Mouse (Mus musculus): ENCODE results near the gene Rnf149. TPM values are rescaled to one million over a fixed set of nuclear protein-coding genes. Genes with fewer than 3 reads are reported as not detected.

Rnf149 gene
- total and polyA plus RNA-seq, 3 experiments: 12.6 to 32.3 (median 21.5) TPM

DNA sequence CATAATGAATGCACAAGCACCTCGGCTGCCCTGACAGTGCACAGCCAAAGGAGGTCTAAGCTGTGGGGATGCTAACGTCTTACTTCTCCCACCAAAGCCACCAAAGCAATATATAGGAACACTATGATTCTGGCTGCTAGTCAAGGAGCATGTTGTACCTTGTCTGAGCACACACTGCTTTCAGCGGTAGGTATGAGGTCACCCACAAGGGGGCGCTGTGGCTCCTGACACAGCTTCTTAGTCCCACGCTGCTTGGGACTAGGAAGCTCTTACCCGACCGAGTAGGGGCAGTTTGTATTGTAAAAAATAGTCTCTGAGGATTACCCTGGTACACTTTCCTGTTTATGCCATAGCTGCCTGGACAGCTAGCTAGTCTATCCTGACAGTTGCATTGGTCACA lies 49.8 kb downstream of the Rnf149 start (continued):
- no peak for TF ChIP-seq HCFC1 (IDR thresholded peaks at IDR 0.05; ENCODE audit: low read depth, low read length)
- no peak for TF ChIP-seq RCOR1 (conservative IDR thresholded peaks at IDR 0.05; ENCODE audit: low read depth, low read length)
- no peak for TF ChIP-seq MAFK (IDR thresholded peaks at IDR 0.05; ENCODE audit: insufficient replicate concordance, low read length)

DNA sequence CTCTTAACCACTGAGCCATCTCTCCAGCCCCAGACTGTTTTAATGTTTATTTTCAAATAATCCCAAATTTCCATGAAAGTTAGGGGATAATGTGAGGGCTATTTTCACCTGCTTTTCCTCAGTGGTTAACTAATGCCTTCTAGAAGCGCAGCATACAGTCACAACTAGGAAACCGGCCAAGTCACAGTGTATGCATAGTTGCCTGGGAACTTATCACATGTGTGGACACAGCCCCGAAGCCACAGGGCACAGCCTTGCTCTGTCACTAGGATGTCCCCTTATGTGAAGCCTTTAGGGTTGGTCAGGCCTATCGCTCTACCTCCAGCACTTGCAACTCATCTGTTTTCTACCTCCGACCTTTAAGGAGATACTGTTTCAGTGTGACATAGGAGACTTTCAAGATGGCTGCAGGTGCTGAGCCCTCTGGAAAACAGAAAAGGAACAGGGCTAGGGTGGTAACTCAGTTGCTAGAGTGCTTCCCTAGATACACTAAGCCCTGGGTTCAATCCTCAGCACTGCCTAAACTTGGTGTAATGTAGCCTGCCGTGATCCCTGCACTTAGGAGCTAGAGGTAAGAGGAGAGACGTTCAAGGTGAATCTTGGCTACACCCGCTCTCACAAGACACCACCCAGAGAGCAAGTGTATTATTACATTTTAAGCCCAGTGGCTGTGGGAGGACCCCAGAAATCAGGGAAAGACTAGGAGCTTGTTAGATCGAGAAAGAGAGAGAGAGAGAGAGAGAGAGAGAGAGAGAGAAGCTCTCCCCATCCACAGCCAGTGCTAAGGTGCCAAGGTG lies 50.6 kb downstream of the Rnf149 start:
- Histone ChIP-seq H3K4me2 (ENCODE audit: insufficient read depth, low read depth, poor library complexity, severe bottlenecking) (no peak overlapping the region), H3K27ac (ENCODE audit: insufficient read depth, low read depth) (no peak overlapping the region), H3K4me1 (ENCODE audit: control insufficient read depth in 1 of 2, insufficient read depth in 2 of 2) (0 out of 4 replicates have a peak, but pooled peaks cover 0 to 2% of the 10 kb centered on the region in 2 experiments), H3K9me3 (replicated peaks; ENCODE audit: low read length) (no peaks in the 10 kb centered on the region), H3K4me3 (replicated peaks in 1 of 3; ENCODE audit: low read depth in 2 of 3, low read length in 2 of 3, poor library complexity in 1 of 3) (no peak overlapping the region), H3K27me3 (replicated peaks) (no peaks in the 10 kb centered on the region), H3K9ac (ENCODE audit: insufficient read depth, low read depth) (no peak overlapping the region), H3K36me3 (replicated peaks in 1 of 2; ENCODE audit: control insufficient read depth in 1 of 2, insufficient read depth in 1 of 2, low read length in 1 of 2) (no peaks in the 10 kb centered on the region), H3K79me2 (replicated peaks; ENCODE audit: control insufficient read depth, extremely low read depth, insufficient read depth, poor library complexity, severe bottlenecking) (no peaks in the 10 kb centered on the region)
- dilution Hi-C loops (cut with MboI; ENCODE audit: extremely low pct_ligation_motif_present, extremely low pct_unique_long_range_greater_than_20kb, low sequenced_read_pairs): no loop called here
- in situ Hi-C loops (cut with MboI; ENCODE audit: low pct_ligation_motif_present, low pct_unique_long_range_greater_than_20kb, low sequenced_read_pairs): no loop called here
- no peak for TF ChIP-seq SIN3A (IDR thresholded peaks at IDR 0.05; ENCODE audit: low read length)
- TF ChIP-seq ZKSCAN1 (IDR thresholded peaks at IDR 0.05; ENCODE audit: borderline replicate concordance, low read depth, low read length): no peak
- no peak for TF ChIP-seq MAX (IDR thresholded peaks at IDR 0.05; ENCODE audit: low read length)
- TF ChIP-seq UBTF (IDR thresholded peaks at IDR 0.05; ENCODE audit: low read depth, low read length): no peak
- no peak for TF ChIP-seq RAD21 (IDR thresholded peaks at IDR 0.05; ENCODE audit: low read depth, low read length)
- no peak for DNase-seq (ENCODE audit: extremely low read depth)

DNA sequence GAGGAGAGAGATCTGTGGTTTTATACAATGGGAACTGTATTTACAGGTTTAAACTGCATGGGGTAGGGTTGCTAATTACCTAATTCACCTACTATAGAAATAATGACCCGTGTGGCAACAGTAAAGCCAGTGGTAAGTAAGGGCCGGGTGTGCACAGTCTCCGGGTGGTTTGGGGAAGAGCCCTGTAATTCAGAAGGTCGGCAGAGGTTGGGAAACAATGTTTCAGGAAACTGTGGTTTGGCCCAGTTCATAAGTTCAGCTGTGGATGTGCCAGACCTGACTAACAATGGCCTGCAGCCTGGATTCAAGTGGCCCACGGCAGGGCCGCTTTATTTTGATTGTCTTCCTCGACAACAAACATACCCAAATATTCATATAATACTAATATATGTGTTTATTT lies 51.4 kb downstream of the Rnf149 start:
- TF ChIP-seq ZKSCAN1 (IDR thresholded peaks at IDR 0.05; ENCODE audit: borderline replicate concordance, low read depth, low read length): no peak
- TF ChIP-seq CHD2 (IDR thresholded peaks at IDR 0.05; ENCODE audit: low read length): no peak
- Histone ChIP-seq H3K4me2 (ENCODE audit: insufficient read depth, low read depth, poor library complexity, severe bottlenecking) (no peak overlapping the region), H3K79me2 (replicated peaks; ENCODE audit: control insufficient read depth, extremely low read depth, insufficient read depth, poor library complexity, severe bottlenecking) (no peaks in the 10 kb centered on the region), H3K9me3 (replicated peaks; ENCODE audit: low read length) (no peaks in the 10 kb centered on the region), H3K9ac (ENCODE audit: insufficient read depth, low read depth) (no peak overlapping the region), H3K4me1 (ENCODE audit: control insufficient read depth in 1 of 2, insufficient read depth in 2 of 2) (0 out of 4 replicates have a peak, but pooled peaks cover 0 to 2% of the 10 kb centered on the region in 2 experiments), H3K27ac (ENCODE audit: insufficient read depth, low read depth) (no peak overlapping the region), H3K27me3 (replicated peaks) (no peaks in the 10 kb centered on the region), H3K36me3 (replicated peaks in 1 of 2; ENCODE audit: control insufficient read depth in 1 of 2, insufficient read depth in 1 of 2, low read length in 1 of 2) (no peaks in the 10 kb centered on the region), H3K4me3 (replicated peaks in 1 of 3; ENCODE audit: low read depth in 2 of 3, low read length in 2 of 3, poor library complexity in 1 of 3) (no peak overlapping the region)
- in situ Hi-C loops (cut with MboI; ENCODE audit: low pct_ligation_motif_present, low pct_unique_long_range_greater_than_20kb, low sequenced_read_pairs): no loop called here
- dilution Hi-C loops (cut with MboI; ENCODE audit: extremely low pct_ligation_motif_present, extremely low pct_unique_long_range_greater_than_20kb, low sequenced_read_pairs): no loop called here
- DNase-seq (ENCODE audit: extremely low read depth): no peak

DNA sequence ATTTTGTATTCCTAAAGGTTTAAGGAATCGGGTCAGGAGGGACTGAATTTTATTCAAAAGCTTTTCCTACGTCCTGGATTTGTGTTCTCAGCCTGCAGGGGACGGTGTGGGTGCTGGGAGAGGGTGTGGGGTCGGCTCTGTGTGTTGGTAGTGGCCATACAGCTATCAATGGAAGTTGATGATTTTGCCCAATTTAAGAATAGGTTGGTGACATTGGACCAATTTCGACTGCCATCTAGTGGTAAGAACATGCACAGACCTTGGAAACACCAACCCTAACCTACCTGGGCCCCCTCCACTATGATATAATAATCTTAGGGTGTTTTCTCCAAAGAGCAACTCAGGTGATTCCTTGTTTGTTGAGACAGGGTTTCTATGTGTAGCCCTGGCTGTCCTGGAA lies 54.7 kb downstream of the Rnf149 start:
- no peak overlapping the region for H3K9ac ChIP-seq (ENCODE audit: insufficient read depth, low read depth)
- H3K4me1 ChIP-seq (ENCODE audit: control insufficient read depth in 1 of 2, insufficient read depth in 2 of 2): no peaks in the 10 kb centered on the region
- no peak overlapping the region for H3K4me3 ChIP-seq (replicated peaks in 1 of 3; ENCODE audit: low read depth in 2 of 3, low read length in 2 of 3, poor library complexity in 1 of 3)
- H3K27me3 ChIP-seq (replicated peaks): no peaks in the 10 kb centered on the region
- H3K9me3 ChIP-seq (replicated peaks; ENCODE audit: low read length): peaks cover 11% of the 10 kb centered on the region
- TF ChIP-seq PAX5 (IDR thresholded peaks at IDR 0.05; ENCODE audit: low read length): no peak
- TF ChIP-seq RCOR1 (conservative IDR thresholded peaks at IDR 0.05; ENCODE audit: low read depth, low read length): no peak
- peak; percentile 65 for TF ChIP-seq SMC3 (IDR thresholded peaks at IDR 0.05; ENCODE audit: low read depth, low read length)
- peak; percentile 68 to 81 for TF ChIP-seq CTCF (conservative IDR thresholded peaks at IDR 0.05 in 1 of 2, IDR thresholded peaks at IDR 0.05 in 1 of 2; ENCODE audit: low read depth in 2 of 2, low read length in 2 of 2)
- TF ChIP-seq RAD21 (IDR thresholded peaks at IDR 0.05; ENCODE audit: low read depth, low read length): peak; percentile 77
- DNase-seq (ENCODE audit: extremely low read depth): peak; percentile 36
- no peak overlapping the region for H3K4me2 ChIP-seq (ENCODE audit: insufficient read depth, low read depth, poor library complexity, severe bottlenecking)
- H3K36me3 ChIP-seq (replicated peaks in 1 of 2; ENCODE audit: control insufficient read depth in 1 of 2, insufficient read depth in 1 of 2, low read length in 1 of 2): no peaks in the 10 kb centered on the region
- dilution Hi-C loops (cut with MboI; ENCODE audit: extremely low pct_ligation_motif_present, extremely low pct_unique_long_range_greater_than_20kb, low sequenced_read_pairs): no loop called here
- in situ Hi-C loops (cut with MboI; ENCODE audit: low pct_ligation_motif_present, low pct_unique_long_range_greater_than_20kb, low sequenced_read_pairs): no loop called here
- H3K79me2 ChIP-seq (replicated peaks; ENCODE audit: control insufficient read depth, extremely low read depth, insufficient read depth, poor library complexity, severe bottlenecking): no peaks in the 10 kb centered on the region
- H3K27ac ChIP-seq (ENCODE audit: insufficient read depth, low read depth): no peak overlapping the region
